Mouse (Mus musculus): ENCODE results near the gene Mrgpra2b.

DNA sequence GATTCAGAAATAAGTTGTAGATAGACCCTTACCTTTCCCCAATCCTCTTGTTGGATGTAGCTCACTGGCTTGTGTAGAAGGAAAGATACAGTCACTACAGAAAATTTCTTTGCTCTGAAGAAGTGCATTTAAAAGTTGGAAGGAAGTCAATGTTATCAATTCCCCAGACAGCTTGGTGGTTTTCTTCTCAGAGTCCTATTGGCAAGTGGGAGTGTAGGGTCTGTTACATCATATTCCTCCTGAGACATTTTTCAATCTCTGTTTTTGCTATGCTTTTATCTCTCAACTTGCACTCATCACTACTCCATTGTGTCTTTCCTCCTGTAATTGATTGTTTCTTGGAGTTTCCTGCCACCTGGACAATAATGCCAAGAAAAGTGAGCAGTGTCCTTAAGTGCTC, at the start of gene Mrgpra2b:
- no peak for TF ChIP-seq CTCF (IDR thresholded peaks at IDR 0.05; ENCODE audit: borderline replicate concordance, insufficient read depth, low read depth, low read length)
- no peak for TF ChIP-seq POLR2A (IDR thresholded peaks at IDR 0.05; ENCODE audit: borderline replicate concordance, insufficient read depth, low read length)

All from cerebellum, adult 2 months (tissue).